Mouse (Mus musculus) kidney, embryonic 16.5 days (tissue): ENCODE measurements around the gene Pde8b. TPM values are rescaled to one million over a fixed set of nuclear protein-coding genes. Genes with fewer than 3 reads are reported as not detected.

Experiments used
- ATAC-seq: fragments of 200-750 bp; cut with Nextera tagmentation; 2 replicates; pipeline ENCODE4 v1.8.0; 2017; ENCODE audit warnings: moderate TSS enrichment; ENCODE audit not compliant: low FRiP score, low TSS enrichment
- H3K27ac ChIP-seq: fragments of 300-500 bp; sonication (generic); 2 replicates; pipeline ENCODE4 v1.5.1; 2014; ENCODE audit warnings: low read length
- H3K27me3 ChIP-seq: fragments of 300-500 bp; sonication (generic); 2 replicates; pipeline ENCODE4 v1.6.1; 2014; ENCODE audit warnings: low read length, control low read depth, mixed read lengths; ENCODE audit not compliant: insufficient read depth
- H3K36me3 ChIP-seq: fragments of 300-500 bp; sonication (generic); 2 replicates; pipeline ENCODE4 v1.6.1; 2014; ENCODE audit warnings: low read length, control low read depth, mixed read lengths; ENCODE audit not compliant: insufficient read depth
- H3K4me1 ChIP-seq: fragments of 300-500 bp; sonication (generic); 2 replicates; pipeline ENCODE4 v1.6.1; 2014; ENCODE audit warnings: low read length, control low read depth, mixed read lengths; ENCODE audit not compliant: insufficient read depth
- H3K4me2 ChIP-seq: fragments of 300-500 bp; sonication (generic); replicated peaks from 2 replicates; pipeline ENCODE4 v1.6.1; 2014; ENCODE audit warnings: low read depth, low read length
- H3K4me3 ChIP-seq: fragments of 300-500 bp; sonication (generic); 2 replicates; pipeline ENCODE4 v1.5.1; 2014; ENCODE audit warnings: mild to moderate bottlenecking, low read length
- H3K9ac ChIP-seq: fragments of 300-500 bp; sonication (generic); replicated peaks from 2 replicates; pipeline ENCODE4 v1.6.1; 2014; ENCODE audit warnings: low read length
- H3K9me3 ChIP-seq: fragments of 300-500 bp; sonication (generic); 2 replicates; pipeline ENCODE4 v1.6.1; 2016; ENCODE audit warnings: low read length, control low read depth
- WGBS: fragments of 180-500 bp; shearing (Covaris S2); extraction: QIAGEN DNeasy Blood & Tissue Kit; methylation state at CpG from one replicate; pipeline ENCODE4 v1.1.7; 2014; 5-methylcytosine and 5-hydroxymethylcytosine counted together
- polyA plus RNA-seq: library from polyadenylated mRNA; unstranded; fragments of >200 nt; fragmentation: Nextera tagmentation; extraction: Ambion mirVana; gene quantifications from 2 replicates; pipeline ENCODE4 v1.2.1, GENCODE M21; 2015

The Pde8b gene
- polyA plus RNA-seq, 1 experiment from 2014 or later = 12.4 TPM

DNA sequence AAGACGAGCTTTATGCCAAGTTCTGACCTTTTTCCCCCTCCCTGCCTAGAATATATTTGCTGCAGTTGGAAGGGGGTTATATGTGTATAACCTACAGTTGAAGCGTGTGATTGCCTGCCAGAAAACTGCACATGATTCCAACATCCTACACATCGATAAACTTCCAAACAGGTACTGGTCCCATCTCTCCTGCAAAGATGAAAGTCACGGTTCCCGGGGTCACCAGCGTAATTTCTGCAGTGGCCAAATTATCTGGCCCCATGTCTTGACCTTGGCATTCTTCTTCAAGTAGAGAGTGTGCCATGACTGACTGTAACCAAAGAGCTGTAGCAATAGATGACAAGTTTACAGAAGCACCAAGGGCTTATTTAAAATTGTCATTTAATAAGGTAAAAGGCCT is 232.9 kb downstream of the Pde8b start:
- Histone ChIP-seq H3K9ac (no peak overlapping the region), H3K4me2 (no peak overlapping the region), H3K4me3 (no peak overlapping the region), H3K27ac (no peak overlapping the region), H3K9me3 (no peaks in the 10 kb centered on the region), H3K27me3 (no peaks in the 10 kb centered on the region), H3K36me3 (no peaks in the 10 kb centered on the region; the same call in 1 of the 2 replicates), H3K4me1 (no peaks in the 10 kb centered on the region)
- 83% methylated on average over 6 of the region's 6 CpGs for WGBS
- ATAC-seq = no peak

- no peak overlapping the region for H3K9ac ChIP-seq
- ATAC-seq = no peak
- peaks cover 7% of the 10 kb centered on the region for H3K36me3 ChIP-seq
- H3K27me3 ChIP-seq = no peaks in the 10 kb centered on the region
- H3K9me3 ChIP-seq = no peaks in the 10 kb centered on the region
- H3K4me1 ChIP-seq = no peaks in the 10 kb centered on the region
- no peak overlapping the region for H3K4me3 ChIP-seq
- no peak overlapping the region for H3K27ac ChIP-seq
- WGBS = 90% methylated on average over 7 of the region's 7 CpGs
- H3K4me2 ChIP-seq = no peak overlapping the region
Measured at GRCm38 (mm10) chr13:95011546-95012257, 238.4 kb downstream of the Pde8b start.

DNA sequence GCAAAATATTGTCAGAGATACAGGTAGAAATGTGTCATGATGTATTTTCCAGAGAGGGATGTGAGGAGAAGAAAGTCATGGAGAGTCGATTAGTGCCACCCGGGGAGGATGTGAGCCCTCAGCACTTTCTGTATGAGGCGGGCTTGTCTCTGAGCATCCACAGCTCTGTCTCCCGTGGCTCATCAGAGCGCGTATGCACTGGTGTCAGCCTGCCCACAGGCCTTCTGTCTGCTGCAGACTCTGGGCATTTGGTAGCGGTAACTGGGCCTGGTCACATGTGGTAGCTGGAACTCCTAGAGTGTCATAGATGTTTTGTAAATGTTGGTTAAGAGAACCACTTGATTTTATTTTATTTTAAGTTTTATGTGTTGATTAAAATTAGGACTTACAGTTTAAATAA is 240.9 kb downstream of the Pde8b start:
- no peaks in the 10 kb centered on the region for H3K4me1 ChIP-seq
- no peak for ATAC-seq
- H3K36me3 ChIP-seq = peaks cover 7% of the 10 kb centered on the region
- no peak overlapping the region for H3K27ac ChIP-seq
- H3K4me2 ChIP-seq = no peak overlapping the region
- no peaks in the 10 kb centered on the region for H3K9me3 ChIP-seq
- H3K4me3 ChIP-seq = no peak overlapping the region
- H3K9ac ChIP-seq = no peak overlapping the region
- 85% methylated on average over 7 of the region's 7 CpGs for WGBS
- H3K27me3 ChIP-seq = no peaks in the 10 kb centered on the region

DNA sequence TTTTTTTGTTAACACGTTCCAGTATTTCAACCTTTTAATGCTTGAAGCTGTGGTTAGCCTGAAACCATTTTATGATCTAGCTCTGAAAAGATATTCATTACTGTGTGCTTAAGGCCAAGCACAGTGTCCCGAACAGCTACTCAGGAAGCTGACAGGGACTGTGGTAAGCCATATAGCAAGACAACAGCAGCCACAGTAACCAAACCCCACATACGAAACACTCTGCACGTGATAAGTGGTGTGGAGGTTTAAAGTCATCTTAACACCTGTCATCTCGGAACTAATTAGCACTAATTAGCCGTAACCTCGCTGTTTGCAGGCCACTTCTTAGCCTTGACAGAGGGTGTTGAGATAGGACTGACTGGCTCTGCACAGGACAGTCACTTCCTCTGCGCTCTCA is 242.9 kb downstream of the Pde8b start:
- 72% methylated on average over 8 of the region's 8 CpGs for WGBS
- H3K27me3 ChIP-seq = no peaks in the 10 kb centered on the region
- H3K4me2 ChIP-seq = no peak overlapping the region

DNA sequence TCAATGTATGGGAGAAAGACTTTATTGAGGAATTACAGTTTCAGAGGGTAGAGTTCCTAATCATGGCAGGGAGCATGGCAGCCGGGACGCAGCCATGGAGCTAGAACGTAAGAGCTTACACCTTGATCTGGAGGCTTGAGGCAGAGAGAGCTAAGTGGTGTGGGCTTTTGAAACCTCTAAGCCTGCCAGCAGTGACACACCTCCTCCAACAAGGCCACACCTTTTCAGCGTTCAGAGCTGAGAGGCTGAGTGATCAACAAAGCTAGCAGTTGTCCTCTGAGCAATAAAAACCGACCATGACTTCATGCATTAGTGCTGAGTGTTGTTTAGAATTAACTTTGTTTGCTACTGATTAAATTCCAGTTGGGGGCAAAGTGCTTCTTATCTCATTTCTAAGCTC is 259.6 kb downstream of the Pde8b start:
- Histone ChIP-seq H3K27me3 (no peaks in the 10 kb centered on the region), H3K4me2 (no peak overlapping the region), H3K9ac (no peak overlapping the region), H3K36me3 (peaks cover 12% of the 10 kb centered on the region; the same call in 1 of the 2 replicates), H3K4me3 (no peak overlapping the region), H3K27ac (no peak overlapping the region), H3K9me3 (no peaks in the 10 kb centered on the region), H3K4me1 (no peaks in the 10 kb centered on the region)
- 53% methylated on average over 5 of the region's 5 CpGs for WGBS
- 0 out of 2 replicates have a peak, but pooled peaks have one; percentile 49 for ATAC-seq

More for the DNA sequence above, 242.9 kb downstream of the Pde8b start:
- no peaks in the 10 kb centered on the region for H3K9me3 ChIP-seq
- H3K4me1 ChIP-seq = no peaks in the 10 kb centered on the region
- H3K9ac ChIP-seq = no peak overlapping the region
- no peak for ATAC-seq
- no peak overlapping the region for H3K4me3 ChIP-seq
- peaks cover 7% of the 10 kb centered on the region for H3K36me3 ChIP-seq
- H3K27ac ChIP-seq = no peak overlapping the region

GRCm38 (mm10) chr13:94979081-94979480 is 271.1 kb downstream of the Pde8b start:
- Histone ChIP-seq H3K9ac (no peak overlapping the region), H3K9me3 (no peaks in the 10 kb centered on the region), H3K36me3 (peaks cover 5% of the 10 kb centered on the region; the same call in 1 of the 2 replicates), H3K4me3 (no peak overlapping the region), H3K4me1 (peaks cover 12% of the 10 kb centered on the region), H3K27ac (no peak overlapping the region), H3K4me2 (no peak overlapping the region), H3K27me3 (no peaks in the 10 kb centered on the region)
- ATAC-seq = no peak
- WGBS = 33% methylated on average over 7 of the region's 7 CpGs

- Histone ChIP-seq H3K27ac (peak within 1 kb of the TSS; percentile 98), H3K4me1 (peaks cover 12% of the 10 kb centered on the region), H3K9me3 (no peaks in the 10 kb centered on the region), H3K36me3 (no peaks in the 10 kb centered on the region), H3K4me3 (peak within 1 kb of the TSS; percentile 78), H3K9ac (peak within 1 kb of the TSS; percentile 99), H3K4me2 (peak within 1 kb of the TSS; percentile 58), H3K27me3 (no peaks in the 10 kb centered on the region)
- peak; percentile 98 for ATAC-seq
- 2% methylated on average over 68 of the region's 68 CpGs for whole genome bisulfite sequencing
Measured at GRCm38 (mm10) chr13:94976219-94977186, 273.6 kb downstream of the Pde8b start, which contains the start of gene Wdr41. TSS of gene Wdr41 (plus strand) at chr13:94976344.

GRCm38 (mm10) chr13:94975828-94976218 is 274.3 kb downstream of the Pde8b start:
- Histone ChIP-seq H3K27ac (peak overlapping the region; percentile 98), H3K9me3 (no peaks in the 10 kb centered on the region), H3K27me3 (no peaks in the 10 kb centered on the region), H3K4me1 (peaks cover 8% of the 10 kb centered on the region), H3K4me2 (peak overlapping the region; percentile 58), H3K9ac (peak overlapping the region; percentile 99), H3K36me3 (no peaks in the 10 kb centered on the region), H3K4me3 (peak overlapping the region; percentile 78)
- ATAC-seq = no peak
- WGBS = 21% methylated on average over 9 of the region's 9 CpGs
